Mouse (Mus musculus): Measurements from ENCODE around the gene Rangrf. TPM values are rescaled to one million over a fixed set of nuclear protein-coding genes. Genes with fewer than 3 reads are reported as not detected.
"Not testable (repeated sequence)": the region's sequence is repeated elsewhere in the genome, so short reads cannot be mapped to it uniquely, and the experiment has no call there.

Rangrf gene
- total and polyA plus RNA-seq, 3 experiments = 80.7 to 145 (median 100) TPM

- Histone ChIP-seq H3K9ac (ENCODE audit: low read depth, low read length) (peak overlapping the region; percentile 49), H3K36me3 (ENCODE audit: control insufficient read depth, insufficient read depth, low read length) (no peaks in the 10 kb centered on the region), H3K27ac (peak overlapping the region; percentile 75), H3K27me3 (ENCODE audit: control insufficient read depth, insufficient read depth, low read length) (no peaks in the 10 kb centered on the region), H3K4me1 (ENCODE audit: control insufficient read depth, insufficient read depth, low read length) (peaks cover 3% of the 10 kb centered on the region), H3K4me3 (peak overlapping the region; percentile 46), H3K79me2 (replicated peaks; ENCODE audit: control insufficient read depth, insufficient read depth, low read length) (no peaks in the 10 kb centered on the region)
- 2% methylated on average over 16 of the region's 16 CpGs for WGBS
- intact Hi-C loops (cut with DNase I) = no loop called here
- TF ChIP-seq POLR2A (IDR thresholded peaks at IDR 0.05; ENCODE audit: insufficient read depth, low read depth, low read length) = peak; percentile 81
- no peak for TF ChIP-seq CTCF (IDR thresholded peaks at IDR 0.05)
- TF ChIP-seq EP300 (IDR thresholded peaks at IDR 0.05; ENCODE audit: insufficient read depth, low read depth, low read length) = 0 out of 2 replicates have a peak, but pooled peaks have one; percentile 19
- DNase-seq = peak; percentile 85 to 90
Measured at GRCm38 (mm10) chr11:68939451-68940304, 35.3 kb downstream of the Rangrf start.

GRCm38 (mm10) chr11:68936951-68937350, 38.0 kb downstream of the Rangrf start:
- DNase-seq; H3K36me3 ChIP-seq (ENCODE audit: control insufficient read depth, insufficient read depth, low read length); H3K27me3 ChIP-seq (ENCODE audit: control insufficient read depth, insufficient read depth, low read length); H3K27ac ChIP-seq; intact Hi-C loops (cut with DNase I); H3K9ac ChIP-seq (ENCODE audit: low read depth, low read length); H3K4me1 ChIP-seq (ENCODE audit: control insufficient read depth, insufficient read depth, low read length); H3K4me3 ChIP-seq; H3K79me2 ChIP-seq (replicated peaks; ENCODE audit: control insufficient read depth, insufficient read depth, low read length): not testable (repeated sequence)
- 84% methylated on average over 4 of the region's 4 CpGs for WGBS

- Histone ChIP-seq H3K27ac (no peak overlapping the region), H3K36me3 (ENCODE audit: control insufficient read depth, insufficient read depth, low read length) (no peaks in the 10 kb centered on the region), H3K27me3 (ENCODE audit: control insufficient read depth, insufficient read depth, low read length) (no peaks in the 10 kb centered on the region), H3K4me3 (no peak overlapping the region), H3K79me2 (replicated peaks; ENCODE audit: control insufficient read depth, insufficient read depth, low read length) (no peaks in the 10 kb centered on the region), H3K4me1 (ENCODE audit: control insufficient read depth, insufficient read depth, low read length) (no peaks in the 10 kb centered on the region), H3K9ac (ENCODE audit: low read depth, low read length) (no peak overlapping the region)
- no peak for DNase-seq
- WGBS = 61% methylated on average over 5 of the region's 5 CpGs
- TF ChIP-seq POLR2A (IDR thresholded peaks at IDR 0.05; ENCODE audit: insufficient read depth, low read depth, low read length) (no peak), EP300 (IDR thresholded peaks at IDR 0.05; ENCODE audit: insufficient read depth, low read depth, low read length) (no peak), CTCF (IDR thresholded peaks at IDR 0.05) (no peak)
- intact Hi-C loops (cut with DNase I) = no loop called here
Measured at GRCm38 (mm10) chr11:68933885-68934507, 41.0 kb downstream of the Rangrf start.

DNA sequence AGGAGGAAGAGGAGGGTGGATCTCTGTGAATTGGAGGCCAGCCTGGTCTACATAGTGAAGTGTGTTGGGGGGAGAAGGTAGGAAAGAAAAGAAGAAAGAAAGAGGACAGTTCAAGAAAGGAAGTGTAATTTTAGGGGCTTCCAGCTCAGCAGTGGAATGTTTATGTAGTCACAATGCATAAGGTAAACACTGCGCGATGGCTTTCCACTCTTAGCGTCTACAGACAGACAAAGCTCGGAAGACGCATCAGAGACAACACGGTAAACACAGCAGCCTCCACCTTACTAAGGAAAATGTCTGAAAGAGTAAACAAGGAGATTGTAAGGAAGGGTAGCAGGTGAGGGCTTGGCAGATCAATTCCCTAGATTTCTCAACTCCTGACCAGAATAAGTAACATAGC, 45.0 kb downstream of the Rangrf start:
- no peak for TF ChIP-seq POLR2A (IDR thresholded peaks at IDR 0.05; ENCODE audit: insufficient read depth, low read depth, low read length)
- no peak for TF ChIP-seq EP300 (IDR thresholded peaks at IDR 0.05; ENCODE audit: insufficient read depth, low read depth, low read length)
- TF ChIP-seq CTCF (IDR thresholded peaks at IDR 0.05) = no peak
- Histone ChIP-seq H3K4me1 (ENCODE audit: control insufficient read depth, insufficient read depth, low read length) (no peaks in the 10 kb centered on the region), H3K4me3 (no peak overlapping the region), H3K27me3 (ENCODE audit: control insufficient read depth, insufficient read depth, low read length) (no peaks in the 10 kb centered on the region), H3K79me2 (replicated peaks; ENCODE audit: control insufficient read depth, insufficient read depth, low read length) (no peaks in the 10 kb centered on the region), H3K9ac (ENCODE audit: low read depth, low read length) (no peak overlapping the region), H3K27ac (no peak overlapping the region), H3K36me3 (ENCODE audit: control insufficient read depth, insufficient read depth, low read length) (no peaks in the 10 kb centered on the region)
- no peak for DNase-seq
- 67% methylated on average over 6 of the region's 6 CpGs for WGBS
- intact Hi-C loops (cut with DNase I) = no loop called here

- intact Hi-C loops (cut with DNase I) = no loop called here
- DNase-seq = no peak
- Histone ChIP-seq H3K36me3 (ENCODE audit: control insufficient read depth, insufficient read depth, low read length) (no peaks in the 10 kb centered on the region), H3K79me2 (replicated peaks; ENCODE audit: control insufficient read depth, insufficient read depth, low read length) (no peaks in the 10 kb centered on the region), H3K4me1 (ENCODE audit: control insufficient read depth, insufficient read depth, low read length) (no peaks in the 10 kb centered on the region), H3K27me3 (ENCODE audit: control insufficient read depth, insufficient read depth, low read length) (no peaks in the 10 kb centered on the region), H3K9ac (ENCODE audit: low read depth, low read length) (no peak within 1 kb of the TSS), H3K4me3 (no peak within 1 kb of the TSS), H3K27ac (no peak within 1 kb of the TSS)
- TF ChIP-seq EP300 (IDR thresholded peaks at IDR 0.05; ENCODE audit: insufficient read depth, low read depth, low read length) = no peak
- no peak for TF ChIP-seq CTCF (IDR thresholded peaks at IDR 0.05)
- no peak for TF ChIP-seq POLR2A (IDR thresholded peaks at IDR 0.05; ENCODE audit: insufficient read depth, low read depth, low read length)
- WGBS = 74% methylated on average over 3 of the region's 3 CpGs
Measured at GRCm38 (mm10) chr11:68926981-68927380, 48.0 kb downstream of the Rangrf start, which contains the start of gene Odf4. Odf4 (minus strand) TSS chr11:68927081.

- Histone ChIP-seq H3K27ac (no peak overlapping the region), H3K4me3 (no peak overlapping the region), H3K9ac (ENCODE audit: low read depth, low read length) (no peak overlapping the region), H3K4me1 (ENCODE audit: control insufficient read depth, insufficient read depth, low read length) (no peaks in the 10 kb centered on the region), H3K79me2 (replicated peaks; ENCODE audit: control insufficient read depth, insufficient read depth, low read length) (no peaks in the 10 kb centered on the region), H3K36me3 (ENCODE audit: control insufficient read depth, insufficient read depth, low read length) (no peaks in the 10 kb centered on the region), H3K27me3 (ENCODE audit: control insufficient read depth, insufficient read depth, low read length) (no peaks in the 10 kb centered on the region)
- no peak for DNase-seq
- intact Hi-C loops (cut with DNase I) = no loop called here
- 95% methylated on average over 2 of the region's 2 CpGs for WGBS
- TF ChIP-seq POLR2A (IDR thresholded peaks at IDR 0.05; ENCODE audit: insufficient read depth, low read depth, low read length) (no peak), CTCF (IDR thresholded peaks at IDR 0.05) (no peak)
Measured at GRCm38 (mm10) chr11:68924749-68925148, 50.2 kb downstream of the Rangrf start.
